Mouse (Mus musculus) liver, postnatal 0 days (tissue): Measurements from ENCODE around the gene Meaf6.

ENCODE experiments used
- CTCF ChIP-seq: sonication (generic); IDR thresholded peaks from 2 replicates; pipeline ENCODE4 v1.5.1; 2016; ENCODE audit warnings: antibody characterized with exemption, low read depth
- EP300 ChIP-seq: IDR thresholded peaks from 2 replicates; pipeline ENCODE4 v1.6.1; 2016; ENCODE audit warnings: antibody characterized with exemption, low read depth, mild to moderate bottlenecking

GRCm38 (mm10) chr4:125149460-125149859, 64.5 kb downstream of the Meaf6 start:
- no peak for TF ChIP-seq CTCF
- TF ChIP-seq EP300: no peak
